14 mouse cellular contexts compared by ENCODE assay signal in the genomic region with DNA sequence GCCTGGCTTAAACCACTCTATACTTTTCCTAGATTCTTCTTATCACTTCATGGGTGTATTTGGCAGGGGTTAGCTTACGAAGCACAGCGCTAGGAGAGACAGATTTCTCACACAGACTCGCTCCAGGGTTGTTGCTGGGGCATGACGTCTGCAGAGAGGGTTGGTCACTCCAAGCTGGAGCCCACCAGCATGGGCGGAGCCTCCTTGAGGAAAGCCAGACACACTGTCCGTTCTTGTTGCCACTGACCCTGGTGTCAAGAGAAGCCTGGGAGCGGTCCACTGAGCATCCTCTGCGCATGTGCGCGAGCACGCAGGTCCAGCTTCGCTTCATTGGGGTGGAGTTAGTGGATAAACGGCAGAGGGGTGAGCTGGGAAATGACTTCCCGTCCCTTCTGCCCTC.
DNase-seq lines count a peak whose midpoint lies in the region; ATAC-seq and TF ChIP-seq lines count a peak whose summit lies in the region.
"Had no signal": no experiment of that assay in that cellular context is flagged by ENCODE, and none has a peak within 500 bp of the region (broad histone marks: within the 10 kb centered on the region; RNA-seq: fewer than 3 reads in every experiment).

No protein-coding gene starts in this region.

- WGBS in heart, embryonic 15.5 days, result 62% methylated on average over 14 of the region's 14 CpGs
- 67% methylated on average over 14 of the region's 14 CpGs for WGBS in intestine, postnatal 0 days
- 72% methylated on average over 14 of the region's 14 CpGs for WGBS in stomach, embryonic 16.5 days
- 97% methylated on average over 14 of the region's 14 CpGs for WGBS in forebrain, embryonic 11.5 days

- H3K4me1 ChIP-seq in heart, embryonic 15.5 days (replicated peaks), result no peaks in the 10 kb centered on the region
- H3K4me1 ChIP-seq in intestine, postnatal 0 days (replicated peaks; ENCODE audit: control insufficient read depth, insufficient read depth, low read length), result no peaks in the 10 kb centered on the region; the same call in 1 of the 2 replicates
- no peaks in the 10 kb centered on the region for H3K4me1 ChIP-seq in stomach, embryonic 16.5 days (ENCODE audit: control insufficient read depth, insufficient read depth, low read length)
- H3K4me1 ChIP-seq in forebrain, embryonic 11.5 days (replicated peaks; ENCODE audit: control insufficient read depth, insufficient read depth, low read length), result no peaks in the 10 kb centered on the region

- H3K4me3 ChIP-seq in heart, embryonic 15.5 days, result peak overlapping the region; percentile 31
- H3K4me3 ChIP-seq in intestine, postnatal 0 days (ENCODE audit: low read depth, low read length), result no peak overlapping the region; the same call in 1 of the 2 replicates
- 0 out of 2 replicates have a peak overlapping the region, but pooled peaks have one; percentile 1 for H3K4me3 ChIP-seq in stomach, embryonic 16.5 days (replicated peaks; ENCODE audit: low read length)
- no peak overlapping the region for H3K4me3 ChIP-seq in forebrain, embryonic 11.5 days (ENCODE audit: low read depth, low read length)
- H3K4me3 ChIP-seq: megakaryocyte, embryonic 14.5 days; myocyte had no signal

- ATAC-seq in heart, embryonic 15.5 days (replicated peaks; ENCODE audit: insufficient number of reproducible peaks, insufficient read depth, low FRiP score, low read depth), result peak; percentile 87
- peak; percentile 47; the same call in 1 of the 2 replicates for ATAC-seq in intestine, postnatal 0 days
- peak; percentile 83 for ATAC-seq in stomach, embryonic 16.5 days (ENCODE audit: insufficient read depth, low FRiP score)
- no peak for ATAC-seq in forebrain, embryonic 11.5 days (replicated peaks; ENCODE audit: low FRiP score)

- H3K36me3 ChIP-seq in heart, embryonic 15.5 days, result no peaks in the 10 kb centered on the region
- H3K36me3 ChIP-seq in intestine, postnatal 0 days (ENCODE audit: control insufficient read depth, insufficient read depth), result no peaks in the 10 kb centered on the region
- H3K36me3 ChIP-seq in stomach, embryonic 16.5 days (ENCODE audit: control insufficient read depth, insufficient read depth, low read length), result no peaks in the 10 kb centered on the region
- no peaks in the 10 kb centered on the region for H3K36me3 ChIP-seq in forebrain, embryonic 11.5 days (ENCODE audit: control insufficient read depth, insufficient read depth, low read length)

- peak; percentile 30 for DNase-seq in embryo, embryonic 10 days (ENCODE audit: low spot score)
- DNase-seq in embryo, embryonic 11 days, result no peak
- no peak for DNase-seq in ovary, postnatal 10 days (ENCODE audit: low spot score)
- DNase-seq in forebrain, embryonic 11.5 days (ENCODE audit: low spot score), result no peak
- no peak for DNase-seq in cerebellum, postnatal 10 days
- DNase-seq: adrenal gland, adult 2 months; gastrocnemius, postnatal 36 days; kidney, postnatal 4 days; right cerebral cortex, postnatal 4 days had no signal

- H3K9ac ChIP-seq in heart, embryonic 15.5 days, result no peak overlapping the region
- no peak overlapping the region for H3K9ac ChIP-seq in intestine, postnatal 0 days (ENCODE audit: low read depth, low read length)
- H3K9ac ChIP-seq in stomach, embryonic 16.5 days (ENCODE audit: low read length), result no peak overlapping the region
- no peak overlapping the region for H3K9ac ChIP-seq in forebrain, embryonic 11.5 days (ENCODE audit: low read length)

- H3K9me3 ChIP-seq in heart, embryonic 15.5 days (replicated peaks), result no peaks in the 10 kb centered on the region; the same call in 1 of the 2 replicates
- 0 out of 2 replicates have a peak, but pooled peaks cover 2% of the 10 kb centered on the region for H3K9me3 ChIP-seq in intestine, postnatal 0 days (ENCODE audit: control insufficient read depth)
- no peaks in the 10 kb centered on the region for H3K9me3 ChIP-seq in stomach, embryonic 16.5 days (replicated peaks; ENCODE audit: control insufficient read depth, low read length)
- no peaks in the 10 kb centered on the region; the same call in 1 of the 2 replicates for H3K9me3 ChIP-seq in forebrain, embryonic 11.5 days (ENCODE audit: control insufficient read depth, low read length)

- H3K27ac ChIP-seq in heart, embryonic 15.5 days, result peak overlapping the region; percentile 63
- no peak overlapping the region for H3K27ac ChIP-seq in intestine, postnatal 0 days (ENCODE audit: low read depth, low read length)
- H3K27ac ChIP-seq in stomach, embryonic 16.5 days (ENCODE audit: low read length), result 0 out of 2 replicates have a peak overlapping the region, but pooled peaks have one; percentile 15
- no peak overlapping the region for H3K27ac ChIP-seq in forebrain, embryonic 11.5 days (ENCODE audit: low read depth, low read length)

- no peaks in the 10 kb centered on the region for H3K27me3 ChIP-seq in heart, embryonic 15.5 days
- no peaks in the 10 kb centered on the region for H3K27me3 ChIP-seq in intestine, postnatal 0 days (replicated peaks; ENCODE audit: control insufficient read depth, insufficient read depth, low read length)
- H3K27me3 ChIP-seq in stomach, embryonic 16.5 days (ENCODE audit: control insufficient read depth, insufficient read depth, low read length), result no peaks in the 10 kb centered on the region
- H3K27me3 ChIP-seq in forebrain, embryonic 11.5 days (ENCODE audit: control insufficient read depth, insufficient read depth, low read length), result no peaks in the 10 kb centered on the region
- H3K27me3 ChIP-seq: megakaryocyte, embryonic 14.5 days had no signal

- peak overlapping the region; percentile 34 for H3K4me2 ChIP-seq in heart, embryonic 15.5 days
- H3K4me2 ChIP-seq in intestine, postnatal 0 days (replicated peaks; ENCODE audit: low read depth), result peak overlapping the region; percentile 48
- peak overlapping the region; percentile 14; the same call in 1 of the 2 replicates for H3K4me2 ChIP-seq in stomach, embryonic 16.5 days (ENCODE audit: low read depth, low read length)
- no peak overlapping the region for H3K4me2 ChIP-seq in forebrain, embryonic 11.5 days (ENCODE audit: low read depth, low read length, severe bottlenecking)

- TF ChIP-seq CTCF in intestine, postnatal 0 days (IDR thresholded peaks at IDR 0.05; ENCODE audit: low read depth), result no peak

Comparison
In these comparisons a context has a peak if more than half of its experiments do, and no peak if none do; other contexts are left out.
1. H3K27ac ChIP-seq: peak in heart, embryonic 15.5 days (single experiment) and stomach, embryonic 16.5 days (single experiment); none in intestine, postnatal 0 days (single experiment) and forebrain, embryonic 11.5 days (single experiment).
2. H3K4me3 ChIP-seq: peak in heart, embryonic 15.5 days (single experiment) and stomach, embryonic 16.5 days (single experiment); none in intestine, postnatal 0 days (single experiment) and forebrain, embryonic 11.5 days (single experiment).